8 mouse cellular contexts compared by ENCODE assay signal in the genomic region with DNA sequence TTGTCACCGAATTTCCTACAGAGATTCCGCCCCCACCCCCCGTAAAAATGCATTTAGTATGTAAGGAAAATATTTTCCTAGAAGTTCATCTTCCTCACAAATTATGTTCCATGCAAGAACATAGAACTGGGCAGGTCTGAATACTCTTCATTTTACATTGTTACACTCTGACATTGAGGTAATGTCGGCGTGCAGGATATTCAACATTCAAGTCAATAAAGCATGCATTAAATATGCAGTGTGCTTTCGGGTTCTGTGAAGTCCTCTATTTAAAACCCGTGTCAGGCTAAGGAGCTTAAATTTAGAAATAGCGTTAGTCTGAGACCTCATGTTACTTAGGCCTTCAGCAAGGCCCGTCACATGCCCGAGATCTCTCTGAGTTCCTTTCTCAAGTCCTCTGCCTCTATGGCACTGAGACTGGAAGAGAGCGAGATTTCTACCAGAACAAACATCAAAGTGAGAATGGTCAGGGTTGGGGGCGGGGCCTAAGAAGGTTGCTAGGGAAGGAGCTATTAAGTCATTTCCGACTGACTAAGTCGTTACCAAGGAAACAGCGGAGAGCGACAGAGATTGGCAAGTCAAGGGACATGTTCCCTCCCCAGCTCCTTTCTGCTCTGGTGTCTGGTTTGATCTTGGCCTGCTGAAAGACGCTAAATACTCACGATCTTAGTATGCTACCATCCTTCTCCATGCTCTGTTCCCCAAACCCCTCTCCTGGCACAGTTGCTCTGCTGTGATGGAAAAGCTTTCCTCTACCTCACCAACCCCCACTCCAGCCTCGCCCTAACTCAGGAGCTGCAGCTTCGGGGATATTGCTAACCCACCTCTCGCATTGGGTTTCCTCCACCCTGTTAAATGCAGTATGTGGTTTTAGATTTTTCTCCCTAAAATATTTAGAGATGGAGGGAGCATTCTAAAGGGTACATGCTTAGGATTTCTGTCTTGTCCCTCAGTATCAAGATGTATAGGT. TPM values are rescaled to one million over a fixed set of nuclear protein-coding genes. Genes with fewer than 3 reads are reported as not detected.
DNase-seq lines count a peak whose midpoint lies in the region; TF ChIP-seq lines count a peak whose summit lies in the region.

No protein-coding gene starts in this region.

- peak overlapping the region; percentile 30 for H3K4me3 ChIP-seq in left cerebral cortex, adult 2 months

- peak overlapping the region; percentile 7 for H3K27ac ChIP-seq in left cerebral cortex, adult 2 months

- no peak for TF ChIP-seq CTCF in left cerebral cortex, adult 2 months (IDR thresholded peaks at IDR 0.05)

- DNase-seq in adrenal gland, postnatal 25 days: peak; percentile 80
- peak; percentile 47 for DNase-seq in embryo, embryonic 11.5 days (ENCODE audit: low read depth, low spot score)
- DNase-seq in gastrocnemius, postnatal 14 days: peak; percentile 59
- DNase-seq in induced T-regulatory cell, adult 2 months (ENCODE audit: low read depth): peak; percentile 96
- DNase-seq in left cerebral cortex, adult 2 months (ENCODE audit: extremely low spot score in 1 of 2, low spot score in 2 of 2): peak; percentile 46 to 69
- peak; percentile 76 to 83 for DNase-seq in lung, postnatal 4 days
- DNase-seq in right cerebral cortex, adult 18-20 months: peak; percentile 73
- peak; percentile 46 to 62 for DNase-seq in urinary bladder, postnatal 36 days (ENCODE audit: low spot score in 2 of 2)

- intact Hi-C loops in gastrocnemius, postnatal 14 days (cut with DNase I; ENCODE audit: low total_unique reads): no loop called here
- intact Hi-C loops in left cerebral cortex, adult 2 months (cut with DNase I): no loop called here

RNA-seq across cellular contexts. Expression of gene 4930550C14Rik, which starts 2.9 kb away (rescaled TPM):
- total RNA-seq in adrenal gland, postnatal 25 days (2021): 1.4 and 2.5 TPM in 2 replicates
- total RNA-seq in gastrocnemius, postnatal 14 days (2021): under 1 TPM in 1 of 2 experiments, not detected in 1; 0.21 TPM
- under 1 TPM in 1 of 2 experiments, not detected in 1; 0.16 TPM for total RNA-seq in left cerebral cortex, adult 2 months (2021)

RNA-seq across cellular contexts. Expression of gene Kdelc2, which starts 21.2 kb away (rescaled TPM):
- 11.8 and 13.3 TPM in 2 replicates for total RNA-seq in adrenal gland, postnatal 25 days (2021)
- 10 to 100 TPM in 1 of 2 experiments, 1 to 10 TPM in 1; 7.3 to 10.1 TPM for total RNA-seq in gastrocnemius, postnatal 14 days (2021)
- 1 to 10 TPM; 6.2 to 6.5 TPM for total RNA-seq in left cerebral cortex, adult 2 months (2021)

Comparison
In these comparisons a context has a peak if more than half of its experiments do, and no peak if none do; other contexts are left out.
1. Peak in every context shown above with its lines: DNase-seq, H3K4me3 ChIP-seq and H3K27ac ChIP-seq.